Mouse (Mus musculus) left cerebral cortex, postnatal 10 days (tissue): Measurements from ENCODE around the gene Spib. TPM values are rescaled to one million over a fixed set of nuclear protein-coding genes. Genes with fewer than 3 reads are reported as not detected.

Experiments
- DNase-seq, 2 experiments: peaks; one replicate each; pipeline ENCODE4 v3.0.0; 2021 to 2022; ENCODE audit warnings: low spot score in 2 of 2, mixed read lengths in 1 of 2; ENCODE audit errors: extremely low spot score in 1 of 2
- intact Hi-C: fragments of 180-260 bp; cut with DNase I; formaldehyde crosslinking; loops from one replicate; pipeline ENCODE4 v1.15.1; 2025
- total RNA-seq, 2 experiments: library from RNA; stranded (reverse); gene quantifications; 2 replicates each; pipeline ENCODE4 v1.2.3; 2021

Spib gene
- total RNA-seq, 2 experiments from 2014 or later, result 0.13 TPM; not detected in 1

DNA sequence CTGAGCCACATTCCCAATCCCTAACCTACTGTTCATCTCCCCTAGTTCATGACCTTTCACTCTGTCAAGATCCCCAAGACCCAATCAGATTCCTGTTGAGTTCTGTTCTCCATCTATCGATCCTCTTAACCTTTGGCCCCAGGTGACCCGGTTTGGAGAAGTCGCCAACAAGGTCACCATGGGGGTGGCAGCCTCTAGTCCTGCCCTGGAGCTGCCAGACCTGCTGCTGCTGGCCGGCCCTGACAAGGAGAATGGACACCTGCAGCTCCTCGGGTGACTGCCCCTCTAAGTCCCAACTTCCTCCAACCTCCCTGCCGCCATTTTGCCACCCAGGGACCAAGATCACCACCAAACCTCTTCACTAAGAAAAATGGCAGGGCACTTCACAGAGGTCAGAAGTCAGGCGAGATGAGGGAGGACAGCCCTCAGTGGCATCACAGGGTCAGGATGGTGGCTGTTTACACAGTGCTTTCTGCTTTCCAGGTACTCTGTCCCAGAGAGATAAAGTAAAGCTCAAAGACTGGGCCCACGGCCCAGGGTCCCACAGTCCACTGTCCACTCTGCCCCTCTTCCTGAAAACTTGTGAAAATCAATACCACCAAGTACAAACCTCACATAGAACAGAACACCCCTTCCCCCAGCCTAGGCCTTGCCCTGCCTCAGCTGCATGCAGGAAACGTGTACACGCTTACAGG, 34.4 kb downstream of the Spib start:
- DNase-seq, result no peak
- intact Hi-C loops, result loop anchor here (5.0 kb wide), 1 partner anchor 55 kb away; the partner anchor contains the start of gene Nr1h2

DNA sequence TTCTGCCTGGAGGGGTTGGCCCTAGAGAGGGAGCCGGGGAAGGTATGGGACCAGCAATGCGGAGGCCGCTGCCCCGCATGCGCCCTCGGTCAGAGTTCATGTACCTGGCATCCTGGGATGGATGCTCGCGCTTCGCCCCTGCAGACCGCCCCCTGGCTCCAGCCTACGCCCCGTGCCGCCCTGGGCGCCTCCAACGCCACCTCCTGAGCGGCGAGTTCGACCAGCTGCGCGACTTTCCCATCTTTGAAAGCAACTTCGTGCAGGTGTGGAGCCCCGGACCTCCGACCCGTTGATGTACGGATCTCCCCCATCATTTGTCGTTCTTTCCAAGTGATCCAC, 35.1 kb downstream of the Spib start:
- intact Hi-C loops, result loop anchor here (5.0 kb wide), 1 partner anchor 56 kb away; the partner anchor contains the start of gene Nr1h2
- no peak for DNase-seq

DNA sequence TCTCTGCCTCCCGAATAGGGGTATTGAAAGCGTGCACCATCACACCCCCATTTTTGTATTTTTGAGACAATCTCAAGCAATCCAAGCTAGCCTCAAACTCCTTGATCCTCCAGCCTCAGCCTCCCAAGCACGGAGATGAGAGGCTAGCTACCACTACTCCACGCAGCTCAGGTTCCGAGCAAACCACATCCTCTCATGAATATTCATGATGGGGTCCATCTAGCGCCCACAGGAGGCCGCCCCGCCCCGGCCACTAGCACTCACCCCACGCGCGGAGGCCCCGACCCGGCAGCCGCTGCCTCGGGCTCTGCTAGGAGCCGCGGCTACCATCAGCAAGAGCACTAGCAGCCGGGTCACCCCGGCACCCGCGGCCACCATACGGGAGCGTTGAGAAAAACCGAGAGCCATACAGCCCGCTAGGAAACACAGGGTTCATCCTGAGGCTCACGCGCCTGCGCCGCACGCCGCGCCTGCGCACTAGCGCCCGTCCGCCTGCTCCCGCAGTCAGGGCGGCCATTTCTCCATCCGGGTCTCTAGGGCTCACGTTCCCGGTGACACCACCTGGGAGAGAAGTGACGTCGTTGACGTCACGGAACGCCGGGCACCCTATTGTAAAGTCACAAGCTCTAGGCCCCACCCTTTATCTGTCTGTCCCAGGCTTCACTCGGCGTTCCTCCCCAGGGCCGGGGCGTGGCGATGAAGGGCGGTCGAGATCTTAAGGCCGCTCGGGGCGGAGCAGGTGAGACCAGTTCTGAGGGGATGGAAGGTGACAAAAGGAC, 35.7 kb downstream of the Spib start, which contains the start of the genes Emc10 and Fam71e1:
Emc10 (minus strand) TSS at position 538 of the 779 bp plus-strand sequence.
Fam71e1 (plus strand) TSS at position 590 of the 779 bp plus-strand sequence.
- DNase-seq, result peak; percentile 98
- intact Hi-C loops, result loop anchor here (5.0 kb wide), 1 partner anchor 56 kb away; the partner anchor contains the start of gene Nr1h2

DNA sequence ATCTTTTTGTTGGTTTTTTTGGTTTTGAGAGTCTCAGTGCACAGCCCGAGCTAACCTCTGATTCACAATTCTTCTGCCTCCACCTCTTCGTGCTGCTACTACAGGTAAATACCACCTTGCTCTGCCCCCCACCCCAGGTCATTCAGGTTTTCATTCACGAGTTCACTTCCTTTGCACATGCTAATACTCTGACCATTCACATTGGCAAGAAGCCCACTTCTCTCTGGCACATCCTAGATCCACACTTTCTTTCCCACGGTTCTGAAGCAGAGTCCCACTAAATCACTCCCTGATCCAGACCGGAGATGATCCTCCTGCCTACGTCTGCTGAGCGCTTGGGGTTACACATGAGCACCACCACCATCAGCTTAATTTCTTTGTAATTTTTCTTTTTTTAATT, 36.8 kb downstream of the Spib start:
- intact Hi-C loops, result loop anchor here (5.0 kb wide), 1 partner anchor 57 kb away; the partner anchor contains the start of gene Nr1h2
- DNase-seq, result no peak

GRCm38 (mm10) chr7:44494681-44495080, 37.2 kb downstream of the Spib start:
- intact Hi-C loops, result loop anchor here (5.0 kb wide), 1 partner anchor 58 kb away; the partner anchor contains the start of gene Nr1h2

GRCm38 (mm10) chr7:44492166-44492826, 39.6 kb downstream of the Spib start:
- DNase-seq, result peak in 1 of 2 experiments; percentile 26
- intact Hi-C loops, result no loop called here

More at GRCm38 (mm10) chr7:44494681-44495080, 37.2 kb downstream of the Spib start:
- DNase-seq, result no peak

DNA sequence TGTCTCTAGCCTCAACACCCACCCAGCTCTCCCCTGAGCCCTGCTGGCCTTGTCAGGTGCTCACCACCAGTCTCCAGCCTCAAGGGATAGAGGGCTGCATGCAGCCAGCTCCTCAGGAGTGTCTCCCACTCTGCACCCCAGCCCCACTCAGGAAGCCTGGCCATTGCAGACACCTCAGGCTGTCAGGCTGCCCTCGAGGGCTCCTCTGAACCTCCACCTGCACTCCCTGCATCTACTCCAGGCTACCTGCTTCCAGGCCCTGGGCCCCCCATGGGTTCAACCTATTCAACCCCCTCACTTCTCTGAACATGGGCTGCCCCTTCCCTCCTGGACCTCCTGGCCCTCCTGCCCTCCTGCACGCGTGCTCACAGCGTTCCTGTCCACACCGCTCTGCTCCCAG, 40.5 kb downstream of the Spib start:
- DNase-seq, result peak in 1 of 2 experiments; percentile 22
- intact Hi-C loops, result no loop called here

DNA sequence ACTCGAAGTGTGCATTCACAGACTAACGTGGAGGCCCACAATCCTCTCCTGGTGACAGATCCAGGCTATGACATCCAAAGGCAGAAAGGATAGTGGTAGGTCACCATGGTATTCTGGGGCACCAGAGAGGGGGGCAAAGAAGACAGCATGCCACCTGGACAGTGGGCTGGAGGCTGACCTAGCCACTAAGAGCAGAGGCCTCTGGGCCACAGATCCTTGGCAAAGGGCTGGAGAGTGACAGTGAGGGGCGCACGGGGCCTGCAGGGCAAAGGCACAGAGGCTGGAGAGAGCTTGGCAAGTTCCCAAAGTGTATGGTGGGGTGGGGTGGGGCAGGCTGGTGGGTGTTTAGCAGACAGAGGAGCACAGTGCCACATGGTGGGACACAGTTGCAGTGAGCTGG, 41.6 kb downstream of the Spib start:
- intact Hi-C loops, result no loop called here
- peak in 1 of 2 experiments; percentile 31 for DNase-seq

DNA sequence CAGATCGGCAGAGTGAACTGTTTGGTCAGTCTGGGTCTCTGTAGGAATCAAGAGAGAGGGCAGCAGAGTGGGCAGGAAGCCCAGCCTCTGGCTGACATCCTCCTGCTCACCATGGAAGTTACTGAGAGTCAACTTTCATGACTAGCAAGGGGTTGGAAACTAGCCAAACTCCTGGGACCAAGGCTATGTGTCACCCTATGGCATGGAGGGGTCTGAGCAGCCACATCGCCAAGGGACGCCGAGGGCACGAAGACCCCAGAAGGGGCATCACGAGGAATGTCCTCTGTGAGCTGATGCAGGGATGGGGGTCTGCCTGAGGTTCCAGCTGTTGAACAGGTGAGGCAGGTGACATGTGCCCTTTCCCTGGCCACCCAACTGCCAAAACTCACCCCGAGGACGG, 43.3 kb downstream of the Spib start:
- DNase-seq, result peak in 1 of 2 experiments; percentile 45
- intact Hi-C loops, result loop anchor here (5.0 kb wide), 1 partner anchor 121 kb away; no protein-coding TSS in a partner anchor

- no peak for DNase-seq
- intact Hi-C loops, result loop anchor here (5.0 kb wide), 1 partner anchor 121 kb away; no protein-coding TSS in a partner anchor
Measured at GRCm38 (mm10) chr7:44487936-44488335, 43.9 kb downstream of the Spib start.

DNA sequence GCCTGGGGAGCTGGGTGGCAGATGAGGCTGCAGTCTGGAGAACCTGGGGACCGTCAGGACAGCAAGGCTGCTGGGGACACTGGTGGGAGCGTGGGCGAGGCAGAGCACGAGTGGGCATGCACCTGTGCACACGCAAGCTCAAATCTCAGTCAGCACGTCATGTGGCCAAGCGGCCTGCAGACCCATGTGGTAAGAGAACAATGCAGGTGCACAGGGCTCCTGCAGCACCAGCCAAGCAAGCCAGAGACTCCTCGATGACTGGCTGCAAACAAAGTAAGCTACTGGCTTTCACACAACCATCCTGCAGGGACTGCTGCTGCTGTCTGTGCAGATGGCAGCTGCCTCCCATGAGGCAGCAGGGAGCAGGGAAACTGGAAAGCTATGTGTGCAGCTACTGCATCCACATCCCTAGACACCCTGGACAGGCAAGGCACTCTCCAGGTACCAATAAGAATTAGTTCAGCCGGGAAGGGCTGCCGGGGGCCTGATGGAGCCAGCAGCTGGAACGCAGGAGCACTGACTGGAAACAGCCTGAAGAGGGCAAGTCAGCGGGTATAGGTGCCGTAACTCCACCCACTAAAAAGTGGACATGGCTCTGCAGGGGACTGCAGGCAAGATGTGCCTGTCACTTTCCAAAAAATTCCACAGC, 44.8 kb downstream of the Spib start:
- intact Hi-C loops, result loop anchor here (5.0 kb wide), 1 partner anchor 120 kb away; no protein-coding TSS in a partner anchor
- DNase-seq, result peak in 1 of 2 experiments; percentile 24

GRCm38 (mm10) chr7:44485572-44486195, 46.2 kb downstream of the Spib start:
- DNase-seq, result no peak
- intact Hi-C loops, result loop anchor here (5.0 kb wide), 1 partner anchor 118 kb away; no protein-coding TSS in a partner anchor

GRCm38 (mm10) chr7:44484841-44485571, 46.9 kb downstream of the Spib start:
- peak; percentile 73 for DNase-seq
- intact Hi-C loops, result loop anchor here (5.0 kb wide), 2 partner anchors 118 to 223 kb away; partner anchors contain the start of gene Gm15517

GRCm38 (mm10) chr7:44484109-44484508, 47.8 kb downstream of the Spib start:
- DNase-seq, result no peak
- intact Hi-C loops, result loop anchor here (5.0 kb wide), 1 partner anchor 222 kb away; the partner anchor contains the start of gene Gm15517

DNA sequence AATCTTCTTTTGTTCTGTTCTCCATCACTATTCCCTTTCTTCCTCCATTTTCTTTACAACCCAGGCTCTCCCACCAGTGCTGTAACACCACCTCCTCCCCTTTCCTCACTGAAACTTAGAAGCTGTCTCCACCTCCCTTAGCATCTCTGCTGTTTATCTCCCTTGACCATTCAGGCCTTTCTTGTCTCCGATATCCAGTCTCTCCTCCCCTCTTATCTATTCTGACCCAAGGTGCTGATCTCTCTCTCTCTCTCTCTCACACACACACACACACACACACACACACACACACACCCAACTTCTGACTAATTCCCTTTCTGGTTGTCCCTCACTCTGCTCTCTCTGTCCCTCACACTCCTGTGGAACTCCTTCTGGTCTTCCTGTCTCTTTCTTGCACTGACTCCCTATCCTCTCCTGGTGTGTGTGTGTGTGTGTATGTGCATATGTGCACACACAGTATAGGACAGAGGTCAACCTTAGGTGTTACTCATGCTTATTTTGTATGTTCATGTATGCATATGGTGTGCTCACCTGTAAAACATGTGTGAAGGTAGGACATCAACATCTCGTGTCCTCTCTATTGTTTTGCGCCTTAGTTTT, 48.9 kb downstream of the Spib start:
- intact Hi-C loops, result loop anchor here (5.0 kb wide), 1 partner anchor 221 kb away; the partner anchor contains the start of gene Gm15517

More for the DNA sequence above, 48.9 kb downstream of the Spib start:
- no peak for DNase-seq
